Mouse (Mus musculus) lung, embryonic 14.5 days (tissue): Measurements from ENCODE around the gene Kcnq1. TPM values are rescaled to one million over a fixed set of nuclear protein-coding genes. Genes with fewer than 3 reads are reported as not detected.

ENCODE experiments used
- ATAC-seq: fragments of 200-750 bp; cut with Nextera tagmentation; 2 replicates; pipeline ENCODE4 v1.8.0; 2017; ENCODE audit warnings: mild to moderate bottlenecking, moderate TSS enrichment, moderate library complexity; ENCODE audit not compliant: insufficient read depth
- DNase-seq: peaks from one replicate; pipeline ENCODE4 v3.0.0-alpha.2; 2015
- H3K27ac ChIP-seq: fragments of 300-500 bp; sonication (generic); 2 replicates; pipeline ENCODE4 v1.5.1; 2014; ENCODE audit warnings: low read depth, mild to moderate bottlenecking, moderate library complexity
- H3K27me3 ChIP-seq: fragments of 300-500 bp; sonication (generic); 2 replicates; pipeline ENCODE4 v1.6.1; 2014; ENCODE audit warnings: low read length, control low read depth; ENCODE audit not compliant: insufficient read depth
- H3K36me3 ChIP-seq: fragments of 300-500 bp; sonication (generic); 2 replicates; pipeline ENCODE4 v1.6.1; 2014; ENCODE audit warnings: control low read depth; ENCODE audit not compliant: insufficient read depth
- H3K4me1 ChIP-seq: fragments of 300-500 bp; sonication (generic); 2 replicates; pipeline ENCODE4 v1.6.1; 2014; ENCODE audit warnings: antibody characterized with exemption, control low read depth; ENCODE audit not compliant: insufficient read depth
- H3K4me2 ChIP-seq: fragments of 300-500 bp; sonication (generic); 2 replicates; pipeline ENCODE4 v1.6.1; 2014; ENCODE audit warnings: mild to moderate bottlenecking
- H3K4me3 ChIP-seq: fragments of 300-500 bp; sonication (generic); 2 replicates; pipeline ENCODE4 v1.5.1; 2014; ENCODE audit warnings: low read depth, low read length
- H3K9ac ChIP-seq: fragments of 300-500 bp; sonication (generic); 2 replicates; pipeline ENCODE4 v1.6.1; 2014
- H3K9me3 ChIP-seq: fragments of 300-500 bp; sonication (generic); 2 replicates; pipeline ENCODE4 v1.6.1; 2016; ENCODE audit warnings: low read depth, low read length, control low read depth
- CTCF ChIP-seq: IDR thresholded peaks from 2 replicates; pipeline ENCODE4 v1.5.1; 2016; ENCODE audit warnings: antibody characterized with exemption, low read depth
- WGBS: fragments of 180-500 bp; shearing (Covaris S2); extraction: QIAGEN DNeasy Blood & Tissue Kit; methylation state at CpG from one replicate; pipeline ENCODE4 v1.1.7; 2014; 5-methylcytosine and 5-hydroxymethylcytosine counted together
- polyA plus RNA-seq: library from polyadenylated mRNA; unstranded; fragments of >200 nt; fragmentation: Nextera tagmentation; extraction: Ambion mirVana; gene quantifications from 2 replicates; pipeline ENCODE4 v1.2.1, GENCODE M21; 2014

Gene Kcnq1
- polyA plus RNA-seq, 1 experiment from 2014 or later = 5.3 TPM

GRCm38 (mm10) chr7:143111719-143112118 is 5.6 kb downstream of the Kcnq1 start:
- 42% methylated on average over 4 of the region's 4 CpGs for WGBS
- H3K36me3 ChIP-seq = no peaks in the 10 kb centered on the region
- no peak overlapping the region for H3K4me2 ChIP-seq
- TF ChIP-seq CTCF = no peak
- peaks cover 22% of the 10 kb centered on the region for H3K27me3 ChIP-seq
- H3K27ac ChIP-seq = no peak overlapping the region
- no peak overlapping the region for H3K9ac ChIP-seq
- ATAC-seq (no peak), DNase-seq (no peak)
- peaks cover 6% of the 10 kb centered on the region; the same call in 1 of the 2 replicates for H3K9me3 ChIP-seq
- H3K4me3 ChIP-seq = no peak overlapping the region
- H3K4me1 ChIP-seq = peaks cover 5% of the 10 kb centered on the region; the same call in 1 of the 2 replicates

GRCm38 (mm10) chr7:143112395-143112794 is 6.2 kb downstream of the Kcnq1 start:
- H3K36me3 ChIP-seq = no peaks in the 10 kb centered on the region
- H3K9ac ChIP-seq = no peak overlapping the region
- H3K27me3 ChIP-seq = peaks cover 15% of the 10 kb centered on the region
- no peak overlapping the region for H3K4me3 ChIP-seq
- no peak overlapping the region for H3K27ac ChIP-seq
- 23% methylated on average over 1 of the region's 1 CpGs for WGBS
- peaks cover 3% of the 10 kb centered on the region; the same call in 1 of the 2 replicates for H3K4me1 ChIP-seq
- ATAC-seq (no peak), DNase-seq (no peak)
- no peak overlapping the region for H3K4me2 ChIP-seq
- TF ChIP-seq CTCF = no peak
- H3K9me3 ChIP-seq = peaks cover 6% of the 10 kb centered on the region; the same call in 1 of the 2 replicates

- no peak for DNase-seq
- peaks cover 3% of the 10 kb centered on the region; the same call in 1 of the 2 replicates for H3K4me1 ChIP-seq
- no peaks in the 10 kb centered on the region for H3K27me3 ChIP-seq
- no peak for TF ChIP-seq CTCF
- H3K27ac ChIP-seq = no peak overlapping the region
- H3K36me3 ChIP-seq = no peaks in the 10 kb centered on the region
- no peak overlapping the region for H3K9ac ChIP-seq
- ATAC-seq = no peak
- H3K4me3 ChIP-seq = no peak overlapping the region
- peaks cover 6% of the 10 kb centered on the region; the same call in 1 of the 2 replicates for H3K9me3 ChIP-seq
- no peak overlapping the region for H3K4me2 ChIP-seq
Observed at GRCm38 (mm10) chr7:143114773-143115172, 8.6 kb downstream of the Kcnq1 start.

GRCm38 (mm10) chr7:143116521-143116920 is 10.4 kb downstream of the Kcnq1 start:
- 81% methylated on average over 5 of the region's 5 CpGs for WGBS
- H3K9ac ChIP-seq = no peak overlapping the region
- peaks cover 6% of the 10 kb centered on the region; the same call in 1 of the 2 replicates for H3K4me1 ChIP-seq
- ATAC-seq (no peak), DNase-seq (no peak)
- no peak overlapping the region for H3K4me3 ChIP-seq
- H3K27ac ChIP-seq = no peak overlapping the region
- no peak overlapping the region for H3K4me2 ChIP-seq
- H3K36me3 ChIP-seq = no peaks in the 10 kb centered on the region
- TF ChIP-seq CTCF = no peak
- peaks cover 6% of the 10 kb centered on the region; the same call in 1 of the 2 replicates for H3K9me3 ChIP-seq
- H3K27me3 ChIP-seq = no peaks in the 10 kb centered on the region

DNA sequence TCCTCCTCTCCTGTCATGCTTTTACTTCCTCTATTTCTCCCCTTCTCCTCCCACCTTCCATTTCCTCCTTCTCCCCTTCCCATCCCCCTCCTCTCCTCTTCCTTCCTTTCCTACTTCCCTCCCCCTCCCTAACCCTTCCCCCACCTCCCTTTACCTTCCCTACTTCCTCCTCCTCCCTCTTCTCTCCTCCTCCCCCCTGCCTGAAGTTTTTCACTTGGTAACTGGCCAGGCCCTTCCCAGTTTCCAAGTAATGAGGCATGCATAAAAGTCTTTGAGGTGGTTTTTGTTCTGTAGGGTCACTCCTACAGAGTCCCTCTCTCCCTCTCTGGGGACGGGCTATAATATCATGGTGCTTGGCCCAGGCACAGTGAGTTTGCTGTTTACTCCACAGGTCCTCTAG is 13.2 kb downstream of the Kcnq1 start:
- DNase-seq (no peak), ATAC-seq (no peak)
- H3K9me3 ChIP-seq = peaks cover 6% of the 10 kb centered on the region; the same call in 1 of the 2 replicates
- no peaks in the 10 kb centered on the region for H3K27me3 ChIP-seq
- H3K4me2 ChIP-seq = no peak overlapping the region
- 38% methylated on average over 1 of the region's 1 CpGs for WGBS
- no peaks in the 10 kb centered on the region for H3K36me3 ChIP-seq
- H3K4me3 ChIP-seq = no peak overlapping the region
- TF ChIP-seq CTCF = no peak
- H3K9ac ChIP-seq = no peak overlapping the region
- peak overlapping the region; percentile 33; the same call in 1 of the 2 replicates for H3K27ac ChIP-seq
- H3K4me1 ChIP-seq = peaks cover 11% of the 10 kb centered on the region

- Histone ChIP-seq H3K27me3 (no peaks in the 10 kb centered on the region), H3K9me3 (peaks cover 2% of the 10 kb centered on the region; the same call in 1 of the 2 replicates), H3K4me1 (peaks cover 11% of the 10 kb centered on the region), H3K4me3 (no peak overlapping the region), H3K36me3 (no peaks in the 10 kb centered on the region), H3K9ac (no peak overlapping the region), H3K4me2 (no peak overlapping the region), H3K27ac (peak overlapping the region; percentile 33; the same call in 1 of the 2 replicates)
- no peak for TF ChIP-seq CTCF
- WGBS = 63% methylated on average over 3 of the region's 3 CpGs
- no peak for DNase-seq
- ATAC-seq = no peak
Observed at GRCm38 (mm10) chr7:143119826-143120225, 13.7 kb downstream of the Kcnq1 start.

GRCm38 (mm10) chr7:143122191-143122590 is 16.0 kb downstream of the Kcnq1 start:
- Histone ChIP-seq H3K4me2 (no peak overlapping the region), H3K9me3 (no peaks in the 10 kb centered on the region), H3K27me3 (no peaks in the 10 kb centered on the region), H3K36me3 (no peaks in the 10 kb centered on the region), H3K4me3 (no peak overlapping the region), H3K9ac (no peak overlapping the region), H3K27ac (0 out of 2 replicates have a peak overlapping the region, but pooled peaks have one; percentile 15), H3K4me1 (peaks cover 11% of the 10 kb centered on the region)
- TF ChIP-seq CTCF = no peak
- DNase-seq (no peak), ATAC-seq (no peak)
- 51% methylated on average over 5 of the region's 5 CpGs for WGBS
